Comparison of ENCODE assay signal across 17 mouse cellular contexts in the genomic region with DNA sequence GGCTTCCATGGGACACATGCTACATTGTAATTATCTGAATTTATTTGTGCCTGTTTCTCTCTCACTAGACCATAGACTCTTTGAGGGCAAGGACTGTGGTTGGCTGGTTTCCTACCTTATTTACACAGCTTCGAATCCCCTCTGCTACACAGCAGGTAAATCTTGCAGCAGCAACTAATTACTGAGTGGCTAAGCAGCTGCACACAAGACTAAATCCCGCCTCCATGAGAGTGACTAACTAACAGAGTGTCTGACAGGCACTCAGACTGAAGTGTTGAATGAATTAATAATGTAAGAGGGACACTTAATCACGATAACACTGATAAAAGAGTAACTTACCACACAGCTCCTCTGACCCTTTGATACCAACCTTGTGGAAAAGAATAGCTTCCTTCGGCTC.
"Had no signal": no experiment of that assay in that cellular context is flagged by ENCODE, and none has a peak within 500 bp of the region (broad histone marks: within the 10 kb centered on the region; RNA-seq: fewer than 3 reads in every experiment).

No protein-coding gene starts in this region.

- H3K27ac ChIP-seq: kidney, embryonic 15.5 days; left cerebral cortex, adult 2 months; liver, embryonic 13.5 days; neural tube, embryonic 12.5 days; stomach, postnatal 0 days had no signal

- H3K27me3 ChIP-seq: kidney, embryonic 15.5 days; liver, embryonic 13.5 days; neural tube, embryonic 12.5 days had no signal

- ATAC-seq: intestine, postnatal 0 days had no signal

- H3K36me3 ChIP-seq: kidney, embryonic 15.5 days; liver, embryonic 13.5 days; neural tube, embryonic 12.5 days had no signal

- H3K9me3 ChIP-seq: kidney, embryonic 15.5 days; liver, embryonic 13.5 days; neural tube, embryonic 12.5 days had no signal

- H3K4me3 ChIP-seq: kidney, embryonic 15.5 days; left cerebral cortex, adult 2 months; liver, embryonic 13.5 days; neural tube, embryonic 12.5 days had no signal

- DNase-seq: kidney, adult 8-10 months; kidney, postnatal 10 days; kidney, postnatal 36 days; layer of hippocampus, postnatal 36 days; liver, embryonic 13.5 days; lung, adult 2 months; lung, postnatal 14 days; lung, postnatal 4 days; right cerebral cortex, adult 18-20 months; right cerebral cortex, postnatal 14 days; right cerebral cortex, postnatal 4 days; thymus, postnatal 36 days had no signal

- H3K4me1 ChIP-seq: kidney, embryonic 15.5 days; liver, embryonic 13.5 days had no signal

- H3K9ac ChIP-seq: kidney, embryonic 15.5 days; liver, embryonic 13.5 days; neural tube, embryonic 12.5 days had no signal

- H3K4me2 ChIP-seq: kidney, embryonic 15.5 days; liver, embryonic 13.5 days; neural tube, embryonic 12.5 days had no signal
